Mouse (Mus musculus) left cerebral cortex, postnatal 14 days (tissue): Measurements from ENCODE around the gene Eif4a2. TPM values are rescaled to one million over a fixed set of nuclear protein-coding genes. Genes with fewer than 3 reads are reported as not detected.

ENCODE experiments used
- microRNA-seq, 2 experiments: library from miRNA; unstranded; fragments of <30 nt; microRNA quantifications; one replicate each; pipeline ENCODE4 v1.2.0; 2022
- total RNA-seq, 2 experiments: library from RNA; stranded (reverse); gene quantifications; 2 replicates each; pipeline ENCODE4 v1.2.3; 2021

The Eif4a2 gene
- total RNA-seq, 2 experiments from 2014 or later: 759 to 792 TPM

Small RNA genes within 50 kb of the gene (microRNA-seq; reads per million reads assigned to microRNA genes)
- gene Gm49346: 0.34 to 0.53 reads per million in 2 experiments

Other genes with a start within 250 kb of the Eif4a2 start
- gene Tbccd1, start 249.8 kb upstream of the Eif4a2 start, total RNA-seq: 10 to 100 TPM; 12.1 to 15.4 TPM
- gene Dnajb11, start 249.6 kb upstream of the Eif4a2 start, total RNA-seq: 10 to 100 TPM; 69.0 to 70.0 TPM
- gene Ahsg, start 216.2 kb upstream of the Eif4a2 start, total RNA-seq: not detected
- gene Fetub, start 189.1 kb upstream of the Eif4a2 start, total RNA-seq: not detected
- not detected for gene Hrg, start 156.4 kb upstream of the Eif4a2 start, total RNA-seq
- not detected for gene Kng2, start 78.0 kb upstream of the Eif4a2 start, total RNA-seq
- gene Kng1, start 49.6 kb upstream of the Eif4a2 start, total RNA-seq: not detected
- gene Rfc4, start 20.3 kb downstream of the Eif4a2 start, total RNA-seq: 1 to 10 TPM; 3.8 to 6.0 TPM
- gene Adipoq, start 39.1 kb downstream of the Eif4a2 start, total RNA-seq: not detected
- 10 to 100 TPM; 10.5 to 13.0 TPM for gene St6gal1, start 117.3 kb downstream of the Eif4a2 start, total RNA-seq